Mouse (Mus musculus) cerebellum, adult 9-10 months (tissue): ENCODE results near the gene Wap.

Source experiments
- DNase-seq: peaks from one replicate; pipeline ENCODE4 v3.0.0; 2022

The Wap gene

DNA sequence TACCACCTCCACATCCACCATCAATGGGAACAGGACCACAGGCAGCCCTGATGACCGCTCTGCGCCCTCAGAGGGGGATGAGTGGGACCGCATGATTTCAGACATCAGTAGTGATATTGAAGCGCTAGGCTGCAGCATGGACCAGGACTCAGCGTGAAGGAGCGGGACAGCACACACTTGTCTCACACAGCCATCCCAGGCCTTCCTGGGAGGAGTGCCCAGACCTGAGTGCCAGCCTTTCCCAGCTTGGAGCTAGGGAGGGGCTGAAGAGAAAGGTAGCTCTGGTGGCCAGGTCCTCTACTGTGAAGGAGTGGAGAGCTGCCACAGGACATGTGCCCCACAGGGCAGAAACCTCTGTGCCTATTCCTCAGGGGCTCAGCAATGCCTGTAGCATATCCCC is 42.2 kb downstream of the Wap start:
- peak; percentile 51 for DNase-seq

- DNase-seq: no peak
Observed at GRCm38 (mm10) chr11:6595339-6595738, 43.1 kb downstream of the Wap start.

DNA sequence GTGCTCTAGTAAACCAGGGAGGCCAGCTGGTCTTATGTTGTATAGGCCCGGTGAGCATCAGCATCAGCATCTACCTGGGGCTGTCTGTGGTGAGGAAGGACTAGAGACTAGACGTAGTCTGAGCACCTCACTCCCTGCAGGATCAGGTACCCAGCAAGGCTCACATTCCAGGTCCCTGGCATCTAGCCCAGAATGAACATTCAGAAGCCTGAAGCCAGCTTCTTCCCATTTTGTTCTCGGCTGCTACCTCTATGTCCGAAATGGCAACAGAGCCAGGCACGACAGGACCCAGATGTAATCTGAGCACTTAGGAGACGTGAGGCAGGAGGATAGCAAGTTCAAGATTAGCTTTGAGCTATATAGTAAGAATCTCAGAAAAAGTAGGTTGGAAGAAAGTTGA is 43.6 kb downstream of the Wap start:
- DNase-seq: peak; percentile 57

GRCm38 (mm10) chr11:6593406-6593805 is 45.0 kb downstream of the Wap start:
- DNase-seq: no peak

DNA sequence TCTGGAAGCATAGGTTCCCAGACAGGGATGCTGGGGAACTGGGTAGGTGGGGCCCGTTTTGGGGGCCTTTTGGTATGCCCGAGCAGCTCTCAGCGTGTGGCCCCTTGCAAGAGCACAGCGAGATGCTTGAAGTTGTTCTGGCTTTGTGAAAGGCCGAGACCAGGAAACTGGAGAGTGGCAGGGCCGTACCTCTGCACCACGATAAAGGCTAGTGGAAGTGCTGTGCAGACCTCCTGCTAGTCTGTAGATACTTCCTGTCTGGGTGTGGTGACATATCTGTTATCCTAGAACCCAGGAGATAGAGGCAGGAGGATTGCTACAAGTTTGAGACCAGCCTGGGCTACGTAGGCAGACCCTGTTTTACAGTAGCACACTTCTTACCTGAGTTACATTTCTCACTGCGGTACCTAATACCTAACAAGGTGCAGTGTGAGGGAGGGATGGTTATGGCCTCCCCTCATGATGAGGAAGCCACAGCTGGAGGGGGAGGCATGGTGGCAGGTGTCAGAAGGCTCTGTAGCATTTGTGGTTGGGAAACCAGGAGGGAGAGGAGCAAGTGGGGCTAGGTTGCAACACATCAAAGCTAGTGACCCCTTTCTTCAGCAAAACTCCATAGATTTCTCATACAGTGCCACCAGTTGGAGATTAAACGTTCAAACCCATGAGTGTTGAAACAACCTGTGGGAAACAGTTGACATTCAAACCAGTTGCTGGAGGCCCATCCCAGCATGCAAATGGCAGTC is 47.3 kb downstream of the Wap start:
- DNase-seq: no peak

- no peak for DNase-seq
Observed at GRCm38 (mm10) chr11:6589838-6590237, 48.6 kb downstream of the Wap start.

DNA sequence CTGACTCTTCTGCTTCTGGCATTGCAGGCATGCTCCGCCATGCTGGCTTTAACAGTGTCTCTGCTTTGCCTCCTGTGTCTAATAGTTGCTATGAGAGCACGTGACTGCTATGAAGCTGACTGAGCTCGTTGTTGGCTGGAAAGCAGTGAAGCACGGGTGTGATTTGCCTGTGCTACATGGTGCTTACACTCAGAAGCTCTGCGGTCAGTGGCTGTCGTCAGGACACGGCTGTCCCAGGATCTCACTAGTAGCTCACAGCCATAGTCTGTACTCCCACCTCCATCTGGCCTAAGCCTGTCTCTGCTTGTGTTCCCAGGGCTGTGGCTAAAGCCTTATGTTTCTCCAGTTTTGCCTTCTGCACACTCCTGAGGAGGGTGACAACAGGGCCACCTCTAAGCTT is 50.1 kb downstream of the Wap start:
- no peak for DNase-seq

GRCm38 (mm10) chr11:6587249-6587940 is 51.0 kb downstream of the Wap start:
- peak; percentile 87 for DNase-seq

DNA sequence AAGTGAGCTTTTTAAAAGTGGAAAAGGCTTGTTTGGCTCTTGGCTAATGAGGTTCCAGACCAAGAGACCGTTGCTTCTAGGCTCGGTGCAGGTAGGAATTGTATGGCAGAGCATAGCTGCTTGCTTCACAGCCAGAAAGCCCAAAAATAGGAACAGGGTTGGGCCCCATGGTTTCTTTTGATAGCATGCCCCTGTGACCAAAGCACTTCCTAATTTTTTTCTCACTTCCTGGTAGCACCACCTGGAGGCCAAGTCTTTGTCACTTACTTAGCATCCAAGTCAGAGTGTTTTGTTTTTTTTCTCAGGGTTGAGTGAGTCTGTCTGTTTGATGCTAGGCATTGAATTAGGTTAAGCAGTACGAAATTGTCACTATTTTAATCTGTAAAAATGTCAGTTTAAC is 51.8 kb downstream of the Wap start:
- DNase-seq: no peak

DNA sequence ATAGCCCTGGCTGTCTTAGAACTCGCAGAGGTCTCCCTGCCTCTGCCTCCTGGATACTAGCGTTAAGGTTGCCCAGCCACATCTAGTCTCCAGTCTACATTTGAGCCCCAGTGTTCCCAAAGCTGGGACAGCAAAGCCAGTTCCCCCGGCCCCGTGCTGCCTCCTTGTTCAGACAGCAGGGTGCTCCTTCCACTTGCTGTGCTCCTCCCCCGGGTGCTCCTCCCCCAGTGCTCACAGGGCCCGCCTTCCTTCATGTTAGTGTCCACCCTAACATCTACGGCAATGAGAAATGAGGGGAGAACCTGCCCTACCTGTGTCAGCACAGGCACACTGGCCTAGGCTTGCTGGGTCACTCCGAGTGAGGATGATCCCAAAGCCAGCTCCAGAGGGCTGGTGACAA is 52.7 kb downstream of the Wap start:
- DNase-seq: no peak
